Mouse (Mus musculus) ES-E14 (cell line): ENCODE results near the gene Xpr1. TPM values are rescaled to one million over a fixed set of nuclear protein-coding genes. Genes with fewer than 3 reads are reported as not detected.

Experiments used
- DNase-seq: peaks from one replicate; pipeline ENCODE4 v3.0.0-alpha.2; 2013; ENCODE audit warnings: low read depth, low spot score
- H3K27ac ChIP-seq: 2 replicates; pipeline ENCODE4 v1.5.1; 2012; ENCODE audit warnings: low read depth, mild to moderate bottlenecking, low read length, moderate library complexity, mixed read lengths; ENCODE audit not compliant: poor library complexity, insufficient read depth, severe bottlenecking
- H3K36me3 ChIP-seq: 2 replicates; pipeline ENCODE4 v1.6.1; 2012; ENCODE audit warnings: mild to moderate bottlenecking, low read length, moderate library complexity, mixed read lengths; ENCODE audit not compliant: control insufficient read depth, poor library complexity, insufficient read depth, severe bottlenecking
- H3K4me1 ChIP-seq, 2 experiments: fragments of 150-350 bp in 1 of 2; sonication (generic) in 1 of 2; 2 replicates each; pipeline ENCODE4 v1.6.1; 2012; ENCODE audit warnings: low read length in 2 of 2, mild to moderate bottlenecking in 1 of 2, mixed read lengths in 1 of 2; ENCODE audit not compliant: control insufficient read depth in 2 of 2, insufficient read depth in 2 of 2, poor library complexity in 1 of 2
- H3K4me3 ChIP-seq, 2 experiments: fragments of 150-350 bp in 1 of 2; sonication (generic) in 1 of 2; 2 replicates each; pipeline ENCODE4 v1.5.1; 2012; ENCODE audit warnings: low read length in 2 of 2, low read depth in 1 of 2, mild to moderate bottlenecking in 1 of 2, mixed read lengths in 1 of 2; ENCODE audit not compliant: insufficient read depth in 1 of 2, poor library complexity in 1 of 2, severe bottlenecking in 1 of 2
- H3K9ac ChIP-seq: 2 replicates; pipeline ENCODE4 v1.6.1; 2012; ENCODE audit warnings: low read depth, mild to moderate bottlenecking, low read length, mixed read lengths; ENCODE audit not compliant: poor library complexity, insufficient read depth, severe bottlenecking
- H3K9me3 ChIP-seq: fragments of 150-350 bp; sonication (generic); 2 replicates; pipeline ENCODE4 v1.6.1; 2012; ENCODE audit warnings: low read depth, mild to moderate bottlenecking, low read length; ENCODE audit not compliant: control insufficient read depth, insufficient read depth
- CHD2 ChIP-seq: IDR thresholded peaks from 2 replicates; pipeline ENCODE4 v1.6.1; 2014; ENCODE audit warnings: mild to moderate bottlenecking, low read depth, low read length, inconsistent platforms
- HCFC1 ChIP-seq: IDR thresholded peaks from 2 replicates; pipeline ENCODE4 v1.6.1; 2012; ENCODE audit warnings: low read length, inconsistent platforms, borderline replicate concordance; ENCODE audit not compliant: insufficient read depth
- MAFK ChIP-seq: IDR thresholded peaks from 2 replicates; pipeline ENCODE4 v1.6.1; 2014; ENCODE audit warnings: mild to moderate bottlenecking, low read depth, low read length, inconsistent platforms; ENCODE audit not compliant: insufficient read depth
- ZC3H11A ChIP-seq: IDR thresholded peaks from 2 replicates; pipeline ENCODE4 v1.6.1; 2012; ENCODE audit warnings: low read depth, mild to moderate bottlenecking, inconsistent platforms, low read length, borderline replicate concordance
- ZNF384 ChIP-seq: IDR thresholded peaks from 2 replicates; pipeline ENCODE4 v1.6.1; 2012; ENCODE audit warnings: low read depth, low read length, inconsistent platforms
- in situ Hi-C, 2 experiments: fragments of 600-800 bp; cut with MboI; formaldehyde crosslinking; loops; one replicate each; pipeline ENCODE4 v1.15.1; 2025; ENCODE audit warnings: low sequenced_read_pairs in 2 of 2, inconsistent platforms in 1 of 2; ENCODE audit not compliant: unreplicated experiment in 2 of 2
- total RNA-seq: library from RNA; depleted of rRNA; stranded (reverse); fragments of 300-350 nt; gene quantifications from 2 replicates; pipeline ENCODE4 v1.2.3, GENCODE M21; 2012

The Xpr1 gene
- total RNA-seq, 1 experiment, result 13.5 TPM

DNA sequence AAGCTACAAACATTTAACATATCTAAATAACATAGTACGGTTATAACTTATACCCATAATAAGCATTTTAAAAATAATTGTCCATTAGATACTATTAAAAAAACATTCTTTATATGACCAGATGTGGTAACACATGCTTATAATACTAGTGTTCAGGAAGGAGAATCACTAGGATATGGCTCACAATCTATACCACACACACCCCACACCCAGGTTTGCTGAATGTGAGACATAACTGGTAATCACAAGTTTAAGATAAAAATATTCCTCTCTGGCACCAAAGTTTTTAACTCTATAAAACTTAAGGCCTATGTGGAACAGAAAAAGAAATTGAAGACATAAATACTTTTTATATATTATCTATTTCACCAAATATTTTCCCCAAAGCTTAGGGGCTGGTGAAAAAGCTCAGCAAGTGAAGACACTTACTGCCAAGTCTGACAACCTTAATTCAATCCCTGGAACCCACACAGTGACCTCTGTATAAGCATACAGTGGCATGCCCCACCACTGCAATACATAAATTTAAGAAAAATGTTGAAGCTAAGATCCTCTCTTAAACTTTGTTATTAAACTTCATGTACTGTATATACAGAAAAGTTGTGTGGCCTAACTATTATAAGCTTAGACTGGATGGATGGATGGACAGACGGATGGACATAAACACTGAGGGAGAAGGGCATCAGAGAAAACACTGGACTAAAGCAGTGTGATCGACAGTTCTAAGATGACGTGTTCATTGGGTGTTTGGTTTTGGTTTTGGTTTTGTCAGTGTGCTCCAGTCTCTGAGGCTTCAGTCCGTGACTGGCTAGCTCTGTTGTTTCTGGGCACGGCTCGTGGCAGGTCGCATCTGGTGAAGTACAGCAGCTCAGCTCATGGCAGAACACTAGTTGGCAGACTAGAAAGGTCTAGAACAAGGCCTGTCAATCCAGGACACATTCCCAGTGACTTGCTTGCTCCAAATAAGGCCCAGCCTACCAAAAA, 33.6 kb downstream of the Xpr1 start:
- H3K4me3 ChIP-seq, result no peak overlapping the region
- no peaks in the 10 kb centered on the region for H3K4me1 ChIP-seq
- no peaks in the 10 kb centered on the region for H3K36me3 ChIP-seq
- in situ Hi-C loops, result no loop called here
- H3K9ac ChIP-seq, result no peak overlapping the region
- H3K27ac ChIP-seq, result no peak overlapping the region
- H3K9me3 ChIP-seq, result no peaks in the 10 kb centered on the region
- TF ChIP-seq HCFC1, result no peak
- TF ChIP-seq ZC3H11A, result no peak
- no peak for TF ChIP-seq CHD2
- TF ChIP-seq MAFK, result no peak
- TF ChIP-seq ZNF384, result no peak
- DNase-seq, result no peak

DNA sequence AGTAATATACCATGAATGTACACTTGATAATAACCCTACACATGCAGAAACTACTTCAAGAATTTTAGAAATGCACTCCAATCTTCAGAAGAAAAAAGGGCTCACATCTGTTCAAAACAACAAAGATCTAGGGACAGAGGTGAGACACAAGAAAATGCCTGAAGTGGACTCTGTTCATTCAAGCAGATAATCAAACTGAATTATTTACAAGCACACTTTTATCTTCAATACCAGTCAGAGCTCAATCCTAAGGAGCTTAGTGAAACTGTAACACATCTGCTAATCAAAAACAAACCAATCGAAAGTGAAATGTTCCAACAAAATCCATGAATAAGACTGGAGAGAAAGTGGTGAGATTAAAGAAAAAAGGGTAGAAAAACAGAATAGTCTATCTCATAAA, 35.3 kb downstream of the Xpr1 start:
- DNase-seq, result no peak
- TF ChIP-seq ZC3H11A, result no peak
- no peak for TF ChIP-seq ZNF384
- no peak for TF ChIP-seq CHD2
- TF ChIP-seq MAFK, result no peak
- no peak for TF ChIP-seq HCFC1
- no peaks in the 10 kb centered on the region for H3K4me1 ChIP-seq
- no peak overlapping the region for H3K27ac ChIP-seq
- H3K4me3 ChIP-seq, result no peak overlapping the region
- no peak overlapping the region for H3K9ac ChIP-seq
- no peaks in the 10 kb centered on the region for H3K36me3 ChIP-seq
- H3K9me3 ChIP-seq, result no peaks in the 10 kb centered on the region
- in situ Hi-C loops, result no loop called here

DNA sequence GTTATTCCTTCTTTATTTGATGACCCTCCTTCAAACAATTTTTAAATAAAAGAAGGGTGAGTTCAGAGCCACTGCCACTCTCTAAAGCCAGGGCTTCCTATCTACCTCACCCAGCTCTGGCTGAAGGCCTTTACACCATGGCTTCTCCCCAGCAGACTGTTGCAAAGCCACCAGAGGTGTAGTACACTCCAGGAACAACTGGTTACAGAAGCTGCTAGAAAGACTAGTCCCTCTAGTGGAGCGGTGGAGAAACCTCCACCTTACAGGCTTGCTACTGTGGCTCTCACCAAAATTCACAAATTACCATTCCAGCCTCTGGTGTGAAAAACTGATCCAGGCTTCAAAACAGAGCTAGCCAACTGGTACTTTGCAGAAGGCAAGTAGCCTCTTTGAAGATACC, 37.9 kb downstream of the Xpr1 start:
- no peaks in the 10 kb centered on the region for H3K9me3 ChIP-seq
- no peaks in the 10 kb centered on the region for H3K36me3 ChIP-seq
- no peak for TF ChIP-seq MAFK
- TF ChIP-seq HCFC1, result no peak
- TF ChIP-seq ZNF384, result no peak
- TF ChIP-seq CHD2, result no peak
- TF ChIP-seq ZC3H11A, result no peak
- H3K4me1 ChIP-seq, result no peaks in the 10 kb centered on the region
- in situ Hi-C loops, result no loop called here
- H3K27ac ChIP-seq, result no peak overlapping the region
- no peak for DNase-seq
- H3K4me3 ChIP-seq, result no peak overlapping the region
- no peak overlapping the region for H3K9ac ChIP-seq

DNA sequence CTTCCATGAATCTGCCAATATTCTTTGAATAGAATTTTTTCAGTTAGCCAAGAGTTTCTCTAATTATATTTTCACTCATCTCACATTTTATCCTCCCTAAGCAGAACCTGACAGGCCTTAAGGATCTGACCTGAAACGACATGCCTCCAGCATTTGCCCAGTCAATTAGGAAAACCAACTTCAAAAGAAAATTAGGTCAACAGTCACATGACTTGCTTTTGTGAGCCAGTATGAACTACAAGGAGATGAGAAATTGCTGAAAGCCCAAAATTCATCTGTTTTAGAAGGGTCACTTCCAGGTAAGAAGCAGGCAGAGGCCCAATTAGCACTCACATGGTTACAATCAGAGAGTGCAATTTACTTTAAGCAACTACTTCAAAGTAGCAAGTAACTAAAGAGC, 44.4 kb downstream of the Xpr1 start:
- TF ChIP-seq CHD2, result no peak
- no peak for TF ChIP-seq ZC3H11A
- TF ChIP-seq MAFK, result no peak
- no peak for TF ChIP-seq HCFC1
- no peak for TF ChIP-seq ZNF384
- in situ Hi-C loops, result no loop called here
- Histone ChIP-seq H3K9me3 (no peaks in the 10 kb centered on the region), H3K4me3 (no peak overlapping the region), H3K36me3 (no peaks in the 10 kb centered on the region), H3K4me1 (no peaks in the 10 kb centered on the region), H3K27ac (no peak overlapping the region), H3K9ac (no peak overlapping the region)
- DNase-seq, result no peak
